Mouse (Mus musculus): ENCODE results near the gene Ttc7b.

The Ttc7b gene

DNA sequence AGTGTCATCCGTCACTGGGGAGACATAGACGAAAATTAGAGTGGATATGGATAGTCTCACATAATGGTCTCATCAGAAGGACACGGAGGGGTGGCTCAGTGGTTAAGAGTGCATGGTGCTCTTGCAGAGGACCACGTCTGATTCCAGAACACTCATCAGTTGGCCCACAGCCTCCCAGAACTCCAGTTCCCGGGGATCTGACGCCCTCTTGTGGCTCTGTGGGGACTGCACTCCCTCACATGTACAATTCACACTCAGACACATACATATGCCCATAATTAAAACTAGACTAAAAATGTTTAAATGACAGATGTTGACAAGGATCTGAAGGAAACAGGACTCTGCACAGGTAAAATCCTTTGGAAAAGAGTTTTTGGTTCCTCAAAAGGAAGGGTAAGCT, 34.4 kb downstream of the Ttc7b start:
- DNase-seq, result peak in 1 of 2 experiments; percentile 27

DNA sequence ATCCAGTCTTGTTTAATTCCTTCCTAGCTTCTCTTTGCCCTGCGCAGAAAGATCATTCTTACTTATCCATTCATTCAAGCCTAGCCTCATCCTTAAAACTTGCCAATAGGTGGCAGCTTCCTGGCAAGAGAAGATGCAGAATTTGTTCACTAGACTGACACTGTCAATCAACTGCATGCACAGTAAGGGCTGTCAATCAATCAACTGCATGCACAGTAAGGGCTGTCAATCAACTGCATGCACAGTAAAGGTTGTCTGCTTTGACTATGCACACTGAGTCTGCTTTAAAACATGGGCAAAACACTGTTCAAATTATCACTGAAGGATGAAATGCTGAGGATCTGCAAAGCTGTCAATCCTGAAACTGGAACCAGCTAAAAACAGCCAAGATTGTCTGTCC, 37.6 kb downstream of the Ttc7b start:
- no peak for DNase-seq

DNA sequence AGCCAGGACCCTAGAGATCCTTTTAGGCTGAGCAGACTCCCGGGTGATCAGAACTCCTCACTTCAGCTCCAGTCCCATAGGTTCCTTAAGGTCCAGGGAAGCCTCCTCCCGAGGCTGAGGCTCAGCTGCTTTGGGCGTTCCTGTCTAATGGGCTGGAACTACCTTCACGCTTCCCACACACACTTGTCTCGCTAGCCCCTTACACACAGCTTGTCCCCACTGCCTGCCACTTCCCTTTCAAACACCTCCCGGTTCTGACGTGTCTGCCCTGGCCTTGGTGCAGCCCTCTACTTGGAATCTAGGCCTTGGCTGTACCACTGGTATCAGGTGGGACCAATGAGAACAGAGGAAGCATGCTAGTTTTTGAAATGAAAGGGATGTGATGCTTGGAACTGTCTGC, 38.4 kb downstream of the Ttc7b start:
- DNase-seq, result no peak

DNA sequence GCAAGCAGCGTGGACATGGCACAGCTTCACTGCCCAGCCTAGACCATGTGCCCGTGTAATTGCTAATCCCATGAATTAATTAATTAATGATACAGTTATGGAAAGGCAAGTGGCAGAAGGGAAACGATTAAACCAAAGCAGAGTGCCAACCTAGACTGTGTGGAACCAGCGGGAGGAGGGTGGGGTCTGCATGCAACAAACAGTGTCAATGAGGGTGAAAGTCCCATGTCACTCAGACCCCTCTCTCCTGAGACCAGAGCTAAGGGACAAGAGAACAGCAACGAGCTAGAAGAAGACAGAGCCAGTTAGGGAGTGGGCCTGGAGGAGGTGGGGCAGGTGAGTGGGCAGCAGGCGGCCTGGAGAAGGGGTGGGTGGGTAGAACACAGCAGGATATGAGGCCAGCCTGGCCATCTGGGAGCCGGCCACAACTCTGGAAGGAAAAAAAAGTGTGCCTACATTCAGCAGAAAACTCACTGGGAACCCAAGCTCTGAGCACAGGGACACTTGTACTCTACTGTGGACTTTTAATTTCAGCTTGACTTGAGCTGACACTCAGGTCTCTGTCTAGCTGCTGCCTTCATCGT, 39.1 kb downstream of the Ttc7b start:
- no peak for DNase-seq

DNA sequence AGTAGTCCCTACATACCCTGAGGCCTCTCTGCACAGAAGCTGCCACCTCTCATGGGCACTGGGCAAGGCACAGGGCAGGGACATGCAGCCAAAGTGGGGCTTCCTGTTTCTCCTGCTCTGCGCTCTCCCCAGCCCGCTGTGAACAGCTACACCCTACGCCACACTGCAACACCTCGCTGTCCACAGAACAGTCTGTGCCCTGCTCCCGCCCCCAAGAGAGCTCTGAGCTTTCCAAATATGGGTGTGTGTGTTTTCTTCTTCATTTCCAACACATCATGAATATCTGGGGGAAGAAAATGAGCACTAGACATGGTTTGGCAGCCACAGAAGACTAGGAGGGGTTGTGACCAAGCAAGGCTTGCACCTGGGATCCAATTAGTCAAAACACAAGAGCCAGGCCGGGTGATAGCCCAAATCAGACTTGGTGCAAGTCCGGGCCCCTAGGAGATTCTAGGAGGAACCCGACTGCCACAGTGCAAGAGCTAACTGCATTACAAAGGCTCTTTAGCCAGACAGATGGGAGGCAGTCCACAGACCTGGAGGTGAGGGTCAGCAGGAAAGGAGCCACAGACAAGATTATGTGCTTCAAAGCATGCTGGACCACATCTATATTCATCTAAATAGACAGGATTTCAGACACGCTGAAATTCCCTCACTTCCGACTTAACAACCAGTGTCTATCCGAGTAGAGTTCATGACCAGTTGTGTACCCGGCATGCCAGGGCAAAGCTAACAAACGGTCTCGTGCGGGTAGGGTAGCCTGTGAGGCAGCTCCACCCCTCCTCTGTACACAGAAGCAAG, 39.8 kb downstream of the Ttc7b start:
- no peak for DNase-seq

DNA sequence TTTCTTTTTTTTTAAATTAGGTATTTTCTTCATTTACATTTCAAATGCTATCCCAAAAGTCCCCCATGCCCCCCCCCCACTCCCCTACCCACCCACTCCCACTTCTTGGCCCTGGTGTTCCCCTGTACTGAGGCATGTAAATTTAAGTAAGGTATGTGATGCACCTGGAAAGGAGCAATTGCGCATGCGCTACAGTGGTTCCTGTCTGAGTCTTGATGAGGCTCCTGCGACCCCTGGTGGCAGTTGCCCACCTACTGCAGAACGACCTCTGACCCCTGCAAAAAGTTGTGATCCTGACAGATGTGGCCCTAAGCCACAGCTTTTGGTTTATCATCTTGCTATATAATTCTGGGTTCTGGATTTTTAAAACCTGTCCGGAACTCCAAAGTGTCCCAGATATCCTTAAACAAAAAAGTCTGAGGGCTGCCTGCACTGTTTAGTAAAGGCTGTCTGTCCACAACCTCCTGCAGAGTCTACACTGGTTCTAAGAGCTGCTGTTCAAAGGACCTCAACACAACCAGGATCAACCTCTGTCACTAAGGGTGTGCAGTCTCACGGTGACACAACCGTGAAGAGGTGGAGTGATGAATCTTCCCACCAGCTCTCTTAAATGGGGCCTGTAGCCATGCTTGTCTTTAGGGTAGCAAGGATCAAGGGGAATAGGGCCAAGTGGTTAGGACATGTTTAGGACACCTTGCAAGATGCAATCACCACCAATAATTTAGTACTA, 40.6 kb downstream of the Ttc7b start:
- peak; percentile 79 to 82 for DNase-seq

DNA sequence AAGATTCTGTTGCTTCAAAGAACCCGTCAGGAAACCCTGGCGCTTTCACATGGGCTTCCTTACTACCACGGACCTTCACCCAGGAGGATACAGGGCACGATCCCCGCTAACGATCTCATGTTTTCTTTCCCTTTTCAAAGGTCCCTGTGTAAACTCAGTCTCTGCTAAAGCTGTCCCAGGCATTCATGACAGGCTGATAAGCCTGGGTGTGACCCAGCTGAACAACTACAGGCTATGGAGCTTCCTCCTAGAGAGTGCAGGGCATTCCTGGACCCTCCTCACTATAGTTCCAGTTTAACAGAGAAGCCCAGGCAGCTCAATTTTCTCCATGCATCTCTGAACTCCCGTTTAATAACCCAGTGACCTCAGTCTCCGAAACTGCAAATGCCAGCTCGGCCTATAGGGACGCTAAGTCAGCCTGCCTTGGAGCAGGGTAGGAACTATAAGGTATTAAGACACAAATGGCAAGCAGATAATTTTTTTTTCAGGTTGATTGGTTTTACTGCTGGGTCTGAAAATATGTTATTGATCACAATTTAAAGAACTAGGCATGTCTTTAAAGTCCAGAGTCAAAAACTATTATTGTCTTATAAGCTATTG, 41.3 kb downstream of the Ttc7b start:
- DNase-seq, result no peak

DNA sequence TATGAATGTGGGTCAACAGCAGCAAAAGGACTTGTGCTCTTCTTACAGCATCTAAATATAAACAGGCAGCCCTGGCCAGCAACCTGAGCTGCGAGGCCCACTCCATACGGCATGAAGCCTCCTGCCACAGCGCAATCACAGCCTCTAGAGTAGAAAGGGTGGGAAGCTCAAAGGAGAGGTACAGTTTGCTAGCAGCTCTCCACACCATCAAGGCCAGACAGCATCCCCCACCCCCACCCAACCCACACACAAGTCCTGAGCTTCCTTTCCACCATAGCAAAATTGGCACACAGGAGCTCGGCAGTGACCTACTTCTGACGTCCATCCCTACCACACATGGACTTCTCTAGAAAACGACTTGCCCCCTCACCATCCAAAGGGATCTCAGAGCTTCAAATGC, 42.0 kb downstream of the Ttc7b start:
- DNase-seq, result no peak

DNA sequence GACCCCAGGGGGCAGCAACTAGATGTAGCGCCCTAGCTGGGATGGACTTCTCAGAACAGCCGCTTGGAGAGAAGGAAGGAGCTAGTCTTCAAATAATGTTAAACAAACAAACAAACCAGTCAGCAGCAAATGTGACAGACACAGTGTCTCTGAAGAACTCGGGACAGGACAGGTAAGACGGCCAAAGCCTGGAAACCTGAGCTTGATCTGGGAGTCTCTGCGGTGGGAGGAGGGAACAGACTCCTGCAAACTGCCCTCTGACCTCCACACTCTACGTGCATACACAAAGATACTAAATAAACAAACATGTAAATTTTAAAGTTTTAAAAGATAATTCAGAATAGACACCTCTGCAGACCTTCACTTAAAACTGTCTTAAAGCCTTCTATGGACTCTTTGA, 42.5 kb downstream of the Ttc7b start:
- DNase-seq, result no peak

DNA sequence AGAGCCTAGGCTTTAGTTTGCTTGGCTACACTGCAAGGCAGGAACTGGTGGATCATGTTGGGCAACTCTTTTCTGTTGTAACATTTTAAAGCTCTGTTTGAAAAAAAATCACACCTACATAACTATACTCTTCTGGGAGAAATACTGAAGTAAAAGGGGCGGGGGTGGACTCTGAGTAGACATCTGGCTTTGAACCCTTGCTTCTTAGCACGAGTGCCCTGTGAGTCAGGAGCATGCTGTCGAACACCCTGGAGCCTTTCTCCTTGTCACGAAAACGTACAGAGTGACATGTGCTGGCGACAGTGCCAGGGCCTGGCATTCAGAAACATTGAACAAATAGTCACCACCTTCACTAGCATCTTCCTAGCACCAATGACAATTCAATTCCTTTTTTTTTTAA, 43.2 kb downstream of the Ttc7b start:
- DNase-seq, result no peak

DNA sequence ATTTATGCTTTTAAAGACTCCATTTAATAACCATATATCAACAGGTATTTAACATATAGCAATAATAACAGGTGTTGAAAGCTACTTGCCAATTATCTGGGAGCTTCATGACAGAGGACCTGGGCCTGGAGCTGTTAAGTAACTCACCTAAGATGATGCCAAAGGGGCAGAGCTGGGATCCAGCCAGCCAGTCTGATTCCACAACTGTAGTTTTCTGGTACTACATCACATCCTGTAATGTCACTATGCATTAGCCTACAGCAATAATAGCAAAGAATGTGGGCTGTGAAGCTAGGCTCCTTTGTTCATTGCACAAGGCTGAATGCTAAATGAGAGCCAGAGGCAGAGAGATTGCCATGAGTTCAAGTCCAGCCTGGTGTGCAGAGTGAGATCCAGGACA, 44.3 kb downstream of the Ttc7b start:
- DNase-seq, result no peak

DNA sequence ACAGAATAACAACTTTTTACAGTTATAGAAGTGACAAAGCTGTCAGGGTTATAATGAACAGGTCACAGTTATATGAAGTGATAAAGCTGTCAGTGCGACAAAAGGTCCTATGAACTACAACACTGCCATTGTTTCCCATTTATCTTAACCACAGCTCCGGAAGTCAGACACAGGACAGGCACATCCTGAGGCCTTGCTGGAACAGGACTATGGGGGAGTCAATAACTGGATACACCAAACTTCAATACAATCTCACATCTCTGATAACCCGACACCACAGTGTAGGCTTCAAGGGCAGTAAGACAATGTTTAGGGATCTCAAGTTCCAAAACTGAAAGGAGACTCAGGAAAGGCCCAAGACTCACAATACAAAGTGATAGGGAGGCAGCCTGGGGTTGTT, 45.1 kb downstream of the Ttc7b start:
- no peak for DNase-seq

DNA sequence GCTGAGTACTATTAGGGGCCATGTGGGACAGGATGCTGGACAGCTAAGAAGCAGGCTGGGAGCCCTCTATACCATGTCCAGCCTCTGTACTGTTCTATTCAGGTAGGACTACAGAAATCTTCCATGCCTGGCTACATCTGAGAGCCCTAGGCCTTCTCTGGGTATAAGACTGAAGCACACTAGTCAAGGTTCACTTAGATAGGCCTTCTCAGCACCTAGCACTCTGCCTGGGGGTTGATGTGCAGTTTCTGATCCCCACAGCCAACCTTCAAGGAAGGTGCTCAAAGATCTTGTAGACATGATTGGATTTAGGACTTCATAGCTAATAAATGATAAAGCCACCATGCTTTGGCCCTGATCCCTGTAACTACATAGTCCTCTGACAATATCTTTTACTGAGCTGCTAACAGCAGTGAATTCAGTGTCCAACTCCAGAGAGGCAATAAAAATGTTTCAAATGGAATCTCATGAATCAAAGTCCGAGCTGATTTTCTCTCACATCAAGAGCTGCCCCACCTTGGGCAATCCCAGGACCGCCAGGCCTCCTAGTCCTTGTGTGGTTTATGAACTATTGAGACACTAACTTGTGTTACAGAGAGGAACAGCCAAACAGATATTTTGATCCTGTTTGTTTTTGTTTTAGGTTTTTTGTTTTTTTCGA, 45.8 kb downstream of the Ttc7b start:
- no peak for DNase-seq

DNA sequence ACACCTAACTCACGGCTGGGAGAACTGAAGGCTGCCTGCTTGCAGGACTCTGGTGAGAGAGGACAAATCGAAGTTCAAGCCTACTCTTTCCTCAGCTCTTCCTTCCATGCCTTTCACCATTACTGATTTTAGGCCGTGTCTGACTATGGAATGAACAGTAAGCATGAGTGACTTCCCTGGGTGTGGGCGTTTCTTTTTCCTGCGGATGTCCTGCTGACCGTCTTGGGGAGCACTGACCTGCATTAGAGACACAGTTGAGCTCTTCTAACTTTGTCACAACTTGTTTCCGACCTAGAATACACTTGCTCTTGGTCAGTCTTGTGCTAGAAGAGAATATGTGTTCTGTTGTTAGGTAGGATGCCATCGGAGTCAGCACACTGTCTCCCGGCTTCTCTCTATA, 50.3 kb downstream of the Ttc7b start:
- peak; percentile 32 to 50 for DNase-seq

DNA sequence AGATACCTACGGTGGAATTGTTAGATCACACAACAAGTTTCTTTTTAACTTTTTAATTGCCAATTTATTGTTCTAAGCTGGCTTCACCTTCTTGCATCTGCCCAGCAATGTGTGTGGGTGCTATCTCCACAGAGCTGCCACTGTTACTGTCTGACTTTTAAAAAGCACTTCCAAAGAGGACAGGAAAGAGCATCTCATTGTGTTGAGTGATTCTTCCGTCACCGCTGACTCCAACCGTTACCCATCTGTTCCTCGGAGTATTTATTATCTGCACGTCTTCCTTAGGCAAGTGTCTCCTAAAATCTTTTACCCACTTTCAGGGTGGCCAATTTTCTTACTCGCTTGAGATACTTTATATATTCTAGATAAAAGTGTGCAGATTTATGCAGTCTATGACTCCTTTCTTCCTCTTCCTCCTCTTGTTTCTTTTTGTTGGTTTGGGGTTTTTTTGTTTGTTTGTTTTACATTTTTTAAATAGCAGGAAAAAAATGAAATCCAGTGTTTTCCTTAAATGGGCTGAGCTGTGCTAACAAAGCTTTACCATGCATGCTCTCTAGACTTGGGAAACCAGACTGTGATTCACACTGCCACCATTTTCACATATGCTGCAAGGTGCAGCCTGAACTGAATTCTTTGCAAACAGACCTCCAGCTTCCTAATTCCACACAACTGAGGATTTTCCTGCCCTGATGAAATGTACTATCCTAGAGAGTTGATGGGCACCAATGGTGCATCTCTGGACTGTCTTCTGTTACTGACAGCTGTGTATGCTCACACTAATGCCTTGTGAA, 50.9 kb downstream of the Ttc7b start:
- no peak for DNase-seq

DNA sequence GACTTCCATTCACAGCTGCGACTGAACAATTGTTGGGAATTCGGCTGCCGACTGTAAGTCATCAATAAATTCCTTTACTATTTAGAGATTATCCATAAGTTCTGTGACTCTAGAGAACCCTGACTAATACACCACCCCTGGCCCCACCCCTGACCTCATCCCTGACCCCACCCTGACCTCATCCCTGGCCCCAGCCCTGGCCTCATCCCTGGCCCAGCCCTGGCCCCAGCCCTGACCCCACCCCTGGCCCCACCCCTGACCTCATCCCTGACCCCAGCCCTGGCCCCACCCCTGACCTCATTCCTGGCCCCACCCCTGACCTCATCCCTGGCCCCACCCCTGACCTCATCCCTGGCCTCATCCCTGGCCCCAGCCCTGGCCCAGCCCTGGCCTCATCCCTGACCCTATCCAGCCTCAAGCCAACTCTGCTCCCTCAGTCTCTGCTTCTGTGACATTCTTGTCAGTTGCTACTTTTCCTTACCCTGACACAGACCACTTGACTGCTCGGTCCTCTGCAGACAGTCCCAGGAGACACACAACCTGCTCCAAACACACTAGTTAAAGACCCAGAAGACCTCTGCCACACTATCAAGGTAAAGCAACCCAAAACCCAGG, 55.4 kb downstream of the Ttc7b start:
- DNase-seq, result no peak

DNA sequence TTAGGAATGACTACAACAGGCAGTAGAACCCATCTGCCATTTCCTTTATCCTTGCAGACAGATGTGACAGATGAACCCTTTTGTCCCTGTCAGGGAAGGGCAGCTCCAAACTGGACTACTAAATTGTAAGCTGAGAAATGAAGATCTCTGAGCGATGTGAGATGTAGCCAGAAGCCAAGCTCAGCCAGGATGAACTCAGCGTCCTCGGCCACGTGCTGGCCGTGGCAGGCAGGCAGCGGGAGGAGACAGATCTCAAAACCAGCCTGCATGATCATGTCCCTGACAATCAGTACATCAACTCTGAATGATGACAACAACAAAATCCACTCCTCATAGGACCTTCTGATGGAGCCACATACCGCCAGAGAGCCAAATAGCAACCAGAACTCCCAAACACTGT, 62.9 kb downstream of the Ttc7b start:
- no peak for DNase-seq

DNA sequence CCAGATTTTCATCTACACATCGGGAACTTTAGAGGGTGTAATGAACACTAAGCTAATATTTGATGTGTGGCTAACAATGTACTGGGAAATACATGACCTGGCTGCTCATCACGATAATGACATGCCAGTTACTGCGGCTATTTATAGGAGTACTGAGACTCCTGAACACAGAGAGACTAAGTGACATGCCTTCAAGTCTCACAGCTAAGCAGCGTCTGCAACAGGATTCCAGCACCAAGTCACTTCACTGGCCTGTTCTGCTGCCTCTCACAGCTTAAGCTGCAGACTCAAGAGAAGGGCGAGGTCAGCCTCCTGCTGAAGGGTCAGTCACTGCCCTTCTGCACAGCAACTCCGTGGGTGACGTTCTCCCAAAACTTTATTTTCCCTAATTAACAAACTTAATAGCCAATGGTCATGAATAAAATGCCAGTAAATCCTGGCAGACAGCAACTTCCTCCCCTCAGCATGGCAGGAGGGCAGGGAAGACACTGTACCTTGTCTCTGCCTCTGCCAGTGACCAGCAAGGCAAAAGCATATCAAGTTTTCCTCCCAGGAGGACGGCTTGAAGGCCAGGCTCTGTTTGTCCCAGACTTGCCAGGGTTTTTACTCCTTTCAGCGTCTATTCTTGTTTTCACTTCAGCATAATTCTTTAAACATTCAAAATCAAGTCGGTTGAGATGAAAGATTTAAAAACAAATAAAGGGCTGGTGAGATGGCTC, 64.2 kb downstream of the Ttc7b start:
- DNase-seq, result no peak

DNA sequence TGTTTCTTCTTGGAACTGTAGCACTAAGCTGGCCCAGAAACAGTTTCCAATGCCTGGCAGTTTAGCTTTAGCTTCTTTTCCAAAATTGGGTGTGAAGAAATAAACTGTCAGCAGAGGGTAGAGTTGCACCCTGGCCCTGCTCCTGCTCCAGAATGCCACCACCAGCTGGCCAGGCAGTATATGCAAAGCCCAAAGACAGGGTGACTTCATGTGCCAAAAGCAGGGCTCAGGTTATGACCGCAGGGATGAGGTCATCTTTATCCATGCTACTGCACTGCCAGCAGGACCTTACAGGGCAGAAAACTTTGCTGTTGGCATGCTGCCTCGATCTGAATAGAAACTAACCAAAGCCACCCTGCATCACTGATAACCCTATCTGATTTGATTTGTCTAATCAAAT, 65.2 kb downstream of the Ttc7b start:
- no peak for DNase-seq

DNA sequence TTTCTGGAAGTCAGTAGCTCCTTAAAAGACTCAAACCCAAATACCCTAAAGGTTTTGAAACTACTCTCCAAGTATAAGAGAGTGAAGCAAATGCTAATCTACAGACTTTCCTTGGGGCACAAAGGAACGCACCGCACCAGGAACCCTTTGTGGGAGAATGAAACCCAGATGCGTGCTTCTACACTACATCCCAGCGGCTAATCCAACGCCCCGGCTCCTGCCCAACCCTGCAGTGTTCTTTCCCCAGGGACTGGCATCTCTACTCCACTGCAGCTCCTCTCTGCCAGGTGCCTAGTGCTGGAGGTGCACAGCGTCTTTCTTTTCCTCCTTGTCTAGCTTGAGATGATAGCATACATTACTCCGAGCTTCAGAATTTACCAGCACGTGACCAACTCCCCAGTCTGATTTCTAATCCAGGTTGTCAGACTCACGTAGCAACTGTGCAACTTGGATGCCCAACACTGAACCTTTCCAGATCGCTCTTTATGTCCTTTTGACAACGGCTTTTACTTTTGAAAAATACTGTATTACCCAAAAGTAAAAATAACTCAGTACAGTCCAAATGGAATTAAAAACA, 72.8 kb downstream of the Ttc7b start:
- DNase-seq, result no peak

DNA sequence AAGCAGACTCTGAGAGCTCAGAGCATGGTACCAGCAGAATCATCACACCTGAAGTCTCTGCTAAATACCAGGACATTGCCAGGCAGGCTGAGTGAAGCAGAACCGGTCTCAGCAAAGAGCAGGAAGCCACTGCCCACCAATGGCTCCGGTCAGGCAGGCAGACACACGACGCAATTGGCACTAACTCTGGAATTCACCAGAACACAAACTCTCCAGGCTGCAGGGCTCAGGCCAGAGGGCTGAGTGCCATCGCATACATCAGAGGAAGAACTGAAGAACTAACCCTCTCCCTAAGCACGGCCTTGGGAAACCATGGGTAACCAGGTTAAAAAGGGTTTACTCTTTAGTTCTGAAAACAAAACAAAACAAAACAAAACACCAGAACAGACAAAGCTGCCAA, 73.5 kb downstream of the Ttc7b start:
- no peak for DNase-seq
